Mouse (Mus musculus): ENCODE data around the gene Mfap3l. TPM values are rescaled to one million over a fixed set of nuclear protein-coding genes. Genes with fewer than 3 reads are reported as not detected.
A peak's percentile ranks its signal among the peaks of the same experiment; 100 is the strongest.
"Not testable (repeated sequence)": the region's sequence is repeated elsewhere in the genome, so short reads cannot be mapped to it uniquely, and the experiment has no call there.

The Mfap3l gene
- polyA plus RNA-seq, 1 experiment from 2014 or later = 1.3 TPM

DNA sequence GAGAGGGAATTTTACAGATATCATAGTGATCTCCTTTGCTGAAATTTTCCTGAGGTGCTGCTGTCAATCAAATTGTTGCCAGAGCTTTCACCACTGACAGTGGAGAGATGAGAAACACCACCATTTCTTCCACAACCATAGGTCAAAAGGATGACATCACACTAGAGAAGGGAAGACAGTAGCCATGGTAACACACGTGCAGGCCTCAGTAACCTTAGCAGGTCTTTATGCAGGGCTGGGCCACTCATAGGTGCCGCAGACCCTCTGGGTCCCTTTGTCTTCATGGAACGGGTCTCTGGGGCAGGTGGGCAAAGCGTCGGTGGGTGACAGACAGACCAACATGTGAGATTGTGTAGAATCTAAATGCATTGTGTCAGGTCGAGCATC is 25.5 kb downstream of the Mfap3l start:
- peak; percentile 17; the same call in 1 of the 2 replicates for ATAC-seq (replicated peaks)
- no peaks in the 10 kb centered on the region for H3K9me3 ChIP-seq
- WGBS = 30% methylated on average over 6 of the region's 6 CpGs

DNA sequence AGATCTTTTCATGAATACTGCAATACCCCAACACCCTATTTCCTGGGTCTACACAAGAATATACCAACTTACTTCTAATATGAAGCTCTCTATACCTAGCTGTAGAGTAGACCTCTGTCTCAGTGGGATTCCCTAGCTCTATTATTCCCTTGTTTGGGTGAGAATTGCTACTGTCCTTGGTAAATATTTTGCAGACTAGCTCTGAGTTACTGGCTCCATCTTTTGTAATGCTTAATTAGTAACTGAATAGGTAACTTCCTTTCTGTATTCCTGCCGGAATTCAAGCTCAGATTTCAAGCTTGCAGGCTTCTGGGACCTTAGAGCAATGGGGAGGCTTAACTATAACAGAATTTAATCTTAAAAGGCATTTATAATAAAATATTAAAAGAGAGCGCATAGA is 26.1 kb downstream of the Mfap3l start:
- 57% methylated on average over 2 of the region's 2 CpGs for WGBS
- ATAC-seq (replicated peaks); H3K4me2 ChIP-seq (replicated peaks): not testable (repeated sequence)

More for the DNA sequence above, 25.5 kb downstream of the Mfap3l start:
- Histone ChIP-seq H3K36me3 (no peaks in the 10 kb centered on the region), H3K4me2 (replicated peaks) (no peak overlapping the region), H3K4me3 (no peak overlapping the region), H3K4me1 (peaks cover 4% of the 10 kb centered on the region; the same call in 1 of the 2 replicates), H3K27me3 (no peaks in the 10 kb centered on the region), H3K27ac (replicated peaks) (peak overlapping the region; percentile 47; the same call in 1 of the 2 replicates), H3K9ac (replicated peaks) (no peak overlapping the region)

DNA sequence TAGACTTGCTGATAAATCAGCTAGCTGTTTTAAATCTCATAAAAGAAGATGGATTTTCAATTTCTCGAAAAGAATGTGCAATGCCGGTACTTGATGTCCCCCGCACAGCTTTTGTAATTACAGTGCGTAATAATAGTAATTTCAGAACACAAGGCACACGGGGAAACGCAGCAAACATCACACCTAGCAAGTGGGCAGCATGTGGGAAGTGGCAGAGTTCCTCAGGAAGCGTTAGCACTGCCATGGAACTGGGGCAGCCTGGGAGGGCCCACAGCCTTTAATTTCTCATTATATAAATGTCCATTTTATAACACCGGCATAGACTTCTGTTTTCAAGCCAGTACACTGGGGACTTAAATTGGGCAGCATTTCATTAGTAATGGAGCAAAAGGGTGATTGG is 27.1 kb downstream of the Mfap3l start:
- H3K9me3 ChIP-seq = no peaks in the 10 kb centered on the region
- WGBS = 74% methylated on average over 8 of the region's 8 CpGs
- H3K27ac ChIP-seq (replicated peaks) = no peak overlapping the region
- no peaks in the 10 kb centered on the region for H3K36me3 ChIP-seq
- ATAC-seq (replicated peaks) = no peak
- no peak overlapping the region for H3K4me2 ChIP-seq (replicated peaks)
- H3K4me1 ChIP-seq = peaks cover 4% of the 10 kb centered on the region; the same call in 1 of the 2 replicates
- H3K4me3 ChIP-seq = no peak overlapping the region
- H3K9ac ChIP-seq (replicated peaks) = no peak overlapping the region
- H3K27me3 ChIP-seq = no peaks in the 10 kb centered on the region

More for the DNA sequence above, 26.1 kb downstream of the Mfap3l start:
- not testable (repeated sequence) for H3K4me1 ChIP-seq; H3K4me3 ChIP-seq; H3K9ac ChIP-seq (replicated peaks); H3K36me3 ChIP-seq; H3K27me3 ChIP-seq; H3K9me3 ChIP-seq; H3K27ac ChIP-seq (replicated peaks)

DNA sequence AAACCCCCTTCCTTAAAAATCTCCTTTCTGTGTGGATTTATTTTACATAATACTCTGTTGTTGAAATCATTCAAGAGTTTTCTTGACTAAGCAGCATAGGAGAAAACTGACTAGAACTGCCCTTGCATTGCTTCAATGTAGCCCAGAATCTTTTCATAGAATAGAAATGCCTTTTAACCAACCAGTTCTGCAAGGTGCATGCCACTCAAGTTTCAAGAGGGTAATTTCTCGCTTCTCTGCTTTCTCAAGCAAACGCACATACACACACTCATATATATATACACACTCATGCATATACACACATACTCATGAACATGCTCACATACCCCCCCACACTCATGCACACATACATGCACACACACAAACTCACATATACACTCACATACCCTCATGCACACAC is 28.6 kb downstream of the Mfap3l start:
- H3K9ac ChIP-seq (replicated peaks) = no peak overlapping the region
- H3K4me2 ChIP-seq (replicated peaks) = no peak overlapping the region
- H3K4me1 ChIP-seq = peaks cover 4% of the 10 kb centered on the region; the same call in 1 of the 2 replicates
- ATAC-seq (replicated peaks) = no peak
- H3K4me3 ChIP-seq = no peak overlapping the region
- no peaks in the 10 kb centered on the region for H3K27me3 ChIP-seq
- H3K36me3 ChIP-seq = no peaks in the 10 kb centered on the region
- no peaks in the 10 kb centered on the region for H3K9me3 ChIP-seq
- no peak overlapping the region for H3K27ac ChIP-seq (replicated peaks)
- WGBS = 93% methylated on average over 2 of the region's 2 CpGs

DNA sequence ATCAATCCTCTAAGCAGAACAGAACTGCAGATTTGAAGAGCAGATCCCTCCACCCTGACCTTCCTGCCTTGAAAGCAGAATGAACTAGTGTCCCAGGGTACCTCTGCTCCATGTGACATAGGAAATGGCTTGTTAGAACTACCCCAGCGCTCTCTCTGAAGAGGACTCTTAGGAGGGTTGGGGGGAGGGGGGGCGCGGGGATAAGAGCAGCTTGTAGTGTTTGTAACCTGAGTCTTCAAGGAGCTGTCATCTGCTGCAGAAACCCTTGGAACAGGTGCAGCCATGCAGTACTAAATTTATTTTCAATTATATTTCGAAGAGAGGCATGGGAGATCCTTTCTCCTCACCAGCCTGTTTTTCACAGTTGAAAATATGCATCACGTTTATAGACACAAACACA is 30.9 kb downstream of the Mfap3l start:
- H3K4me2 ChIP-seq (replicated peaks) = no peak overlapping the region
- H3K27me3 ChIP-seq = no peaks in the 10 kb centered on the region
- peaks cover 6% of the 10 kb centered on the region for H3K4me1 ChIP-seq
- 0 out of 2 replicates have a peak, but pooled peaks have one; percentile 41 for ATAC-seq (replicated peaks)
- WGBS = 47% methylated on average over 5 of the region's 5 CpGs
- no peak overlapping the region for H3K9ac ChIP-seq (replicated peaks)
- no peak overlapping the region for H3K4me3 ChIP-seq
- H3K9me3 ChIP-seq = no peaks in the 10 kb centered on the region
- H3K36me3 ChIP-seq = no peaks in the 10 kb centered on the region
- no peak overlapping the region for H3K27ac ChIP-seq (replicated peaks)

DNA sequence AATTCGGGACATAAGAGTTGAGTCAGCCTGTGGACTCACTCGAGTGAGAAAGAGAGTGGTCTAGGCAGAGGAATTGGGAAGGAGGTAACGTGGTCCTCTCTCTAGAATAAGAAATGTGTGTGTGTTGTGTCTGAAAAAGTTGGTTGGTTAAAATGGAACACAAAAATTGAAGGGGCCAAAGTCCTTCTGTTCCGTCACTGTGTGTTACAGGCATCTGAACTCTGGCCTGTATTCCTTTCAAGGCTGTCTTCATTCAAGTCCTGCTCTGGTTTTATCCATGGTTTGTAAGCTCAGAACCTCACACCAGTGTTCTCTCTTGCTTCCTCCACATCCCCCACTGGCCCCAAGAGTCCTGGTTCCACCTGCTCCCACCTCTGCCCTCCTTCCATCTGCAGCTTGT is 33.2 kb downstream of the Mfap3l start:
- ATAC-seq (replicated peaks) = no peak
- Histone ChIP-seq H3K4me3 (no peak overlapping the region), H3K9me3 (no peaks in the 10 kb centered on the region), H3K4me2 (replicated peaks) (no peak overlapping the region), H3K27ac (replicated peaks) (no peak overlapping the region), H3K36me3 (no peaks in the 10 kb centered on the region), H3K27me3 (no peaks in the 10 kb centered on the region), H3K4me1 (peaks cover 6% of the 10 kb centered on the region), H3K9ac (replicated peaks) (no peak overlapping the region)
- WGBS = 81% methylated on average over 4 of the region's 4 CpGs

DNA sequence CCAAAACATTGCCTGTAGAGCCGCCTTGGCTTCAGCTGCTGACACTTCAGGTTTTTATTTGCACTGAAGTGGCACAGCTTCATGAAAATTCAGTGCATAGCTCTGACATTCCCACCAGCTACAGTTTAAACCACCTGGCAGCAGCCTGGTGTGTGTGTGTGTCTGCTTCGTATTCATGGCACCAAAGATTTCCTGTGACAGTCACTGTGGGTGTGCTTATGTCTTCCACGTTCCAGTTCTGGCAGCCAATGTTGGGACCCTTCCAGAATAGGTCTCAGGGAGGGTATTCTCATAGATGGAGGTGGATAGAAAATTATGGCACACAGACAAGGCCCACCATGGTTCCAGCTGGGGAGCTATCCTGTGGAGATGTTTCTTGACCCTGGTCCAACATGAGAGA is 34.2 kb downstream of the Mfap3l start:
- no peak overlapping the region for H3K4me2 ChIP-seq (replicated peaks)
- no peak overlapping the region for H3K4me3 ChIP-seq
- H3K27ac ChIP-seq (replicated peaks) = no peak overlapping the region
- H3K9me3 ChIP-seq = no peaks in the 10 kb centered on the region
- no peaks in the 10 kb centered on the region for H3K36me3 ChIP-seq
- H3K9ac ChIP-seq (replicated peaks) = no peak overlapping the region
- 42% methylated on average over 3 of the region's 3 CpGs for WGBS
- peaks cover 6% of the 10 kb centered on the region for H3K4me1 ChIP-seq
- H3K27me3 ChIP-seq = no peaks in the 10 kb centered on the region
- peak; percentile 42 for ATAC-seq (replicated peaks)

DNA sequence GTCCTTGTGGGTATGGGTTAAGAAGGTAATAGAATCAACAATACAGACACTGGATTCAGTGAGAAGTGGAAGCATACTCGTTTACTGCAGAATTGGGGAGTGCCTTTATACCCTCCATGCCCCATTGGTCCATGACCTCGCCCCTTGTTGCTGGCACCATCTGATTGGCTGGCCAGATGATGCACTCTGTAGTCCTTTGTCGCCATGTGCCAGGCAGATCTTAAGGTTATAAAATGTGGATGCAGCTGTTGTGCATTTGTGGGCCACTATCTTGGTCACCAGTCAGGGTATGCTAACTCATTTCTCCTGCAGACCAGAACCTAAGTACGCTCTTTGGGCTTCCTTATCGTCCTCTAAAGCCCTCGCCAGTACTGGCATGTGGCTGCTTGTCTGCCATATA is 46.0 kb downstream of the Mfap3l start:
- no peak overlapping the region for H3K9ac ChIP-seq (replicated peaks)
- 92% methylated on average over 6 of the region's 6 CpGs for WGBS

DNA sequence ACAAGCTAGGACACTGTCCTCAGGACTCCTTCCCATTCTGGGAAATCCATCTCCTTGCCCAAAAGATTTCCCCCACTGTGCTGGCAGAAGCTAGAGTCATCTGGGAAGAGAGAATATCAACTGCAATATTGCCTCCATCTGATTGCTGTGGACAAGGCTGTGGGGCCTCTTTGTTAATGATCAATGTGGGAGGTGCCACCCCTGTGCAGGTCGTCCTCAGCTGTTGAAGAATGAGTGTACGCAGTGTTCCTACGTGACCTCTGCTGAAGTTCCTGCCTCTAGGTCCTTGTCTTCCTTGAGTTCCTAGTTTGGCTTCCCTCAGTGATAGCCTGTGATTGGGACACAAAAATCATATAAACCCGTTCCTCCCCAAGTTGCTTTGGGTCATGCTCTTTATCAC is 49.2 kb downstream of the Mfap3l start:
- no peaks in the 10 kb centered on the region for H3K27me3 ChIP-seq
- WGBS = 89% methylated on average over 4 of the region's 4 CpGs
- no peak overlapping the region for H3K4me3 ChIP-seq

More for the DNA sequence above, 46.0 kb downstream of the Mfap3l start:
- H3K36me3 ChIP-seq = no peaks in the 10 kb centered on the region
- H3K27ac ChIP-seq (replicated peaks) = no peak overlapping the region
- H3K4me2 ChIP-seq (replicated peaks) = no peak overlapping the region
- H3K27me3 ChIP-seq = no peaks in the 10 kb centered on the region
- H3K4me3 ChIP-seq = no peak overlapping the region
- no peaks in the 10 kb centered on the region for H3K4me1 ChIP-seq
- H3K9me3 ChIP-seq = no peaks in the 10 kb centered on the region
- no peak for ATAC-seq (replicated peaks)

DNA sequence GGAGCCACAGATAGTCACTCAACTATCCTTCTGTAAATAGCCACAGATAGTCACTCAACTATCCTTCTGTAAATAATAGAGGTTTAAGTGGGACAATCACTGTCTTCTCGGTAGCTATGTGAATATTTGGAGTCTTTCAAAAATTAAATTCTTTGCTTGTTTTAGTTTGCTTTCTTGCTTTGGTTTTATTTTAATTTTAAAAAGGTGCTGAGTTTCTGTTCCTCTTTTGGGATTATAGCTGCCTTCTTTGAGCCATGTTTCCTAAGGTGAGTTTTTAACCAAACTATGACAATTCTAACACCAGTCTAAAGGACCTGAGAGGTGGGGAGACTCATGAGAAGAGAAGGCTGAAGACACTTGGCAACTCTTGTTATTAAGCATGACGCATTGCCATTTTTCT is 49.7 kb downstream of the Mfap3l start:
- Histone ChIP-seq H3K4me2 (replicated peaks) (no peak overlapping the region), H3K4me1 (no peaks in the 10 kb centered on the region), H3K27me3 (no peaks in the 10 kb centered on the region), H3K27ac (replicated peaks) (no peak overlapping the region), H3K9me3 (no peaks in the 10 kb centered on the region), H3K9ac (replicated peaks) (no peak overlapping the region), H3K36me3 (no peaks in the 10 kb centered on the region), H3K4me3 (no peak overlapping the region)
- no peak for ATAC-seq (replicated peaks)
- WGBS = 90% methylated on average over 2 of the region's 2 CpGs

More for the DNA sequence above, 49.2 kb downstream of the Mfap3l start:
- ATAC-seq (replicated peaks) = no peak
- no peak overlapping the region for H3K4me2 ChIP-seq (replicated peaks)
- H3K27ac ChIP-seq (replicated peaks) = no peak overlapping the region
- no peaks in the 10 kb centered on the region for H3K36me3 ChIP-seq
- no peaks in the 10 kb centered on the region for H3K4me1 ChIP-seq
- no peak overlapping the region for H3K9ac ChIP-seq (replicated peaks)
- H3K9me3 ChIP-seq = no peaks in the 10 kb centered on the region

DNA sequence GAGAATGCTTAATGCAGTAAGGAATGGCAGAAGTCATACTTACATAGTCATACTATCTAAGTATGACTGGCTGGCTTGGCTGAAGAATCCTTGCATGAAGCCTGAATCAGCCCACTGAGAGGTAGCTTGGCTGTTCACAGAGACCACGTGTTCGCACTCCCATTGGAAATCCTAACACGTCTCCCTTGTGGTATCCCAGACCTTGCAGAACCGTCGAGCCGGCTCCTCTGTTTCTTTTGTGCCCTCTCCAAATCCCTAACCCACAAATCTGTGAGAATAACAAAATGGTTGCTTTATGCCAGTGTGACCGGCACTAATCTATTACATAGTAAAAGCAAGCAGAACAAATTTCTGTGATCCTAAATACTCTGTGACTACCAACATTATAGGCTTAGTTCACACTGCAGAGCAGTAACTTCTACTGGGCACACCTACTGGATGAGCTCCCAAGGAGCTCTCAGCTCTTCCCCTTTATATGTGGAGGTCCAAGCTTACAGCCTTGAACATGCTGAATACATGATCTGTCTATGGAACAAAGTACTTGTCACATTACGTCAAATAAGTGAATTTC is 79.0 kb downstream of the Mfap3l start:
- no peak for ATAC-seq (replicated peaks)
- no peaks in the 10 kb centered on the region for H3K27me3 ChIP-seq

DNA sequence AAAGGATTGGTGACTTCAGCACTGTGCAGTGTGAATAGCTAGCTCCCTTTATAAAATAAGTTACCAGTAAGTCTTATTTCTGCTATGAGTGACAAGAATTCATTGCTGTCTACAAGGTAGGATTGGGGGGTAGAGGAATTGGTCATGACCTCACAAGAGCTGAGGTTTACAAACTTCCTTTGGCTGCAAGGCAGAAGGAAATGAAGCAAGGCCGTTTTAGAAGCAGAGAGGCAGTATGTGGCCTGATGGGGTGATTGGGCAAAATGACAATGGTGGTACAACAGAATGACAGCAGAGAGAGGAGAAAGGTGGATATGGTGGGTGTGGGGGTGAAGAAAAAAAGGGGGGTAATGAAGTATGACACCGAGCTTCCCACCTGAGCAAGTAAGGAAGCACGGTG is 82.1 kb downstream of the Mfap3l start:
- Histone ChIP-seq H3K4me1 (no peaks in the 10 kb centered on the region), H3K9me3 (no peaks in the 10 kb centered on the region), H3K27ac (replicated peaks) (no peak overlapping the region), H3K27me3 (no peaks in the 10 kb centered on the region), H3K36me3 (no peaks in the 10 kb centered on the region), H3K9ac (replicated peaks) (no peak overlapping the region), H3K4me3 (no peak overlapping the region), H3K4me2 (replicated peaks) (no peak overlapping the region)
- WGBS = 91% methylated on average over 3 of the region's 3 CpGs
- no peak for ATAC-seq (replicated peaks)

More for the DNA sequence above, 79.0 kb downstream of the Mfap3l start:
- Histone ChIP-seq H3K9ac (replicated peaks) (no peak overlapping the region), H3K4me2 (replicated peaks) (no peak overlapping the region), H3K4me1 (no peaks in the 10 kb centered on the region), H3K36me3 (no peaks in the 10 kb centered on the region), H3K4me3 (no peak overlapping the region), H3K27ac (replicated peaks) (no peak overlapping the region), H3K9me3 (no peaks in the 10 kb centered on the region)
- WGBS = 92% methylated on average over 8 of the region's 8 CpGs

DNA sequence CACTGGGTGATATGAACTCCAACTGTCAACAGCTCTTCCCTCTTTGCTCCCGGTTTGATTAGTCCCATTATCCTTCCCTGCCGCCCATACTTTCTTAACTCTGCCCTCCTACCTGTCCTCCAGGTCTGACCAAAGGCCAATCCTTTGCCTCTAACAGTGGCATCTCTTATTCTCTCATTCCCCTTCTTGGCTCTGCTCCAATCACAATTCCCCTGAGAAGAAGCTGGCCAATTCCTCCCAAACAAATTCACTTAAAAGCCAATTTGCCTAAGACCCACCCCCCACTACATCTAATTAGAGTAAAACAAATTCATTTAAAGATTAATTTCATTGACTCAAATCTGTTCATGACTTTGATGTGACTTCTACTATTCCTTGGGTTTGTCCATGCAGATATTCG is 86.1 kb downstream of the Mfap3l start:
- Histone ChIP-seq H3K4me2 (replicated peaks) (no peak overlapping the region), H3K9ac (replicated peaks) (no peak overlapping the region), H3K36me3 (no peaks in the 10 kb centered on the region), H3K9me3 (no peaks in the 10 kb centered on the region), H3K4me3 (no peak overlapping the region), H3K27me3 (no peaks in the 10 kb centered on the region), H3K4me1 (no peaks in the 10 kb centered on the region), H3K27ac (replicated peaks) (no peak overlapping the region)
- 60% methylated on average over 3 of the region's 3 CpGs for WGBS
- no peak for ATAC-seq (replicated peaks)
